Mouse (Mus musculus) testis, adult 2 months (tissue): Measurements from ENCODE around the gene Aplp2. TPM values are rescaled to one million over a fixed set of nuclear protein-coding genes. Genes with fewer than 3 reads are reported as not detected.

Experiments
- H3K27ac ChIP-seq: fragments of 200-500 bp; 2 replicates; pipeline ENCODE4 v1.5.1; 2012; ENCODE audit warnings: low read depth, low read length; ENCODE audit not compliant: control insufficient read depth, insufficient read depth
- H3K27me3 ChIP-seq: fragments of 200-500 bp; 2 replicates; pipeline ENCODE4 v1.6.1; 2012; ENCODE audit warnings: mild to moderate bottlenecking, low read length, moderate library complexity; ENCODE audit not compliant: control insufficient read depth, insufficient read depth
- H3K36me3 ChIP-seq: fragments of 200-500 bp; 2 replicates; pipeline ENCODE4 v1.6.1; 2012; ENCODE audit warnings: mild to moderate bottlenecking, low read length; ENCODE audit not compliant: control insufficient read depth, insufficient read depth
- H3K4me1 ChIP-seq: fragments of 200-500 bp; 2 replicates; pipeline ENCODE4 v1.6.1; 2012; ENCODE audit warnings: low read length; ENCODE audit not compliant: control insufficient read depth, insufficient read depth
- H3K4me3 ChIP-seq: fragments of 200-500 bp; 2 replicates; pipeline ENCODE4 v1.5.1; 2012; ENCODE audit warnings: low read depth, mild to moderate bottlenecking, low read length, moderate library complexity, mixed read lengths; ENCODE audit not compliant: control insufficient read depth
- CTCF ChIP-seq: fragments of 200-500 bp; IDR thresholded peaks from 2 replicates; pipeline ENCODE4 v1.5.1; 2012; ENCODE audit warnings: low read depth, mild to moderate bottlenecking, inconsistent platforms, low read length, moderate library complexity; ENCODE audit not compliant: control insufficient read depth, insufficient read depth, insufficient replicate concordance
- POLR2A ChIP-seq: fragments of 200-500 bp; IDR thresholded peaks from 2 replicates; pipeline ENCODE4 v1.6.1; 2012; ENCODE audit warnings: low read depth, mild to moderate bottlenecking, inconsistent platforms, low read length, moderate library complexity; ENCODE audit not compliant: control insufficient read depth
- polyA plus RNA-seq: library from polyadenylated mRNA; depleted of rRNA; stranded (reverse); fragments of >200 nt; gene quantifications from 2 replicates; pipeline ENCODE4 v1.2.3, GENCODE M21; 2012

The Aplp2 gene
- polyA plus RNA-seq, 1 experiment: 183 TPM

DNA sequence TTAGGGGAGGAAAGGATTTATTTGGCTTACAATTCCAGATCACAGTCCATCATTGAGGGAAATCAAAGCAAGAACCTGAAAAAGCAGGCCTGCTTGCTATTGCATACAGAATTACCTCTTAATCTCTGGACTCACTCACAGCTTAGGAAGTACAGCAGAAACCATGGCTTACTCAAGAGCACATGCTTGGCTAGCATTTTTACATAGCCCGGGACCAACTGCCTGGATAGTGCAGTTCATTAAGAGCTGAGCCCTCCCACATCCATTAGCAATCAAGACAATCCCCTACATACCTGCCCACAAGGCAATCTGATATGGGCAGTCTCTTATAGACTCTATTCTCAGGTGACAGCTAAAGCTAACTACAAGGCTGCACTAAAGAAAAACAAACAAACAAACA lies 16.0 kb downstream of the Aplp2 start:
- no peaks in the 10 kb centered on the region for H3K36me3 ChIP-seq
- TF ChIP-seq CTCF (no peak), POLR2A (no peak)
- no peak overlapping the region for H3K27ac ChIP-seq
- no peak overlapping the region for H3K4me3 ChIP-seq
- no peaks in the 10 kb centered on the region for H3K27me3 ChIP-seq
- H3K4me1 ChIP-seq: no peaks in the 10 kb centered on the region

- no peaks in the 10 kb centered on the region for H3K4me1 ChIP-seq
- H3K4me3 ChIP-seq: no peak overlapping the region
- no peak overlapping the region for H3K27ac ChIP-seq
- TF ChIP-seq POLR2A: no peak
- TF ChIP-seq CTCF: no peak
- no peaks in the 10 kb centered on the region for H3K27me3 ChIP-seq
- H3K36me3 ChIP-seq: no peaks in the 10 kb centered on the region
These were observed 19.2 kb downstream of the Aplp2 start for GRCm38 (mm10) chr9:31192378-31192777.

- no peaks in the 10 kb centered on the region for H3K4me1 ChIP-seq
- H3K27me3 ChIP-seq: no peaks in the 10 kb centered on the region
- no peak overlapping the region for H3K27ac ChIP-seq
- no peak for TF ChIP-seq POLR2A
- TF ChIP-seq CTCF: no peak
- H3K36me3 ChIP-seq: no peaks in the 10 kb centered on the region
- H3K4me3 ChIP-seq: no peak overlapping the region
These were observed 20.1 kb downstream of the Aplp2 start for GRCm38 (mm10) chr9:31191543-31191942.

- Histone ChIP-seq H3K4me1 (no peaks in the 10 kb centered on the region), H3K4me3 (no peak overlapping the region), H3K27ac (no peak overlapping the region), H3K36me3 (no peaks in the 10 kb centered on the region), H3K27me3 (no peaks in the 10 kb centered on the region)
- TF ChIP-seq CTCF (no peak), POLR2A (no peak)
These were observed 22.4 kb downstream of the Aplp2 start for GRCm38 (mm10) chr9:31189194-31189593.

DNA sequence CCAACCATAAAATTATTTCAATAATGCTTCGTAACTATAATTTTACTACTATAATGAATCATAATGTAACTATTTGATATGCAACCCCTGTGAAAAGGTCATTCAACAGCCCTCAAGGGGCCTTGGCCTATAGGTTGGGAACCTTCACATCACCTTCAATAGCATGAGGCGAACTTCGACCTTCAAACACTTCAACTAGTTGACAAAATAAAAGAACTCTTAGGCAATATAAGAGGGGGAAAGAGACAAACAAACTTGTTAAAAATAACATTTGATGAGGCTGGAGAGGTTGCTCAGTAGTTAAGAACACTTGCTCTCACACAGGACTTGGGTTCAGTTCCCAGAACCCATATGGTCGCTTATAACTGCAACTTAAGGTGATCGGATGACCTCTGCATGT lies 27.2 kb downstream of the Aplp2 start:
- no peaks in the 10 kb centered on the region for H3K27me3 ChIP-seq
- H3K27ac ChIP-seq: no peak overlapping the region
- no peaks in the 10 kb centered on the region for H3K36me3 ChIP-seq
- H3K4me1 ChIP-seq: no peaks in the 10 kb centered on the region
- H3K4me3 ChIP-seq: no peak overlapping the region
- TF ChIP-seq POLR2A (no peak), CTCF (no peak)

DNA sequence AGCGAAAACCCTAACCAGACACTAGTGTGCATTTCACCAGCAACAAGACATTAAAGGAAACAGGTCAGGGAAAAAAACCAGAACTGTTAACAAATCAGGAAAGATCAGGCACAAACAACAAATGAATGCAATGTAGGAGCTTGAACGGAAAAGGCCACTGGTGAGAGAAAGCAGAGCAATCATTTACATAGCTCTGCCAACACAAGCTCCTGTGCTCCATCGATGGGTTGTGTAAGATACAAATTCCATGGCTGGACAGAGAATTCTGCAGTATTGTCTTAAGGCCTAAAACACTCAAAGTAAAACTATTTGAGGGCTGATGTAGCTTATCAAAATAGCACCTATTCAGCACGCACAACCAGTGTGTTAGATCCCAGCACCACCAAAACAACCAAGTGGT lies 28.6 kb downstream of the Aplp2 start:
- Histone ChIP-seq H3K36me3 (no peaks in the 10 kb centered on the region), H3K4me1 (no peaks in the 10 kb centered on the region), H3K27me3 (no peaks in the 10 kb centered on the region), H3K27ac (no peak overlapping the region), H3K4me3 (no peak overlapping the region)
- no peak for TF ChIP-seq POLR2A
- TF ChIP-seq CTCF: no peak

GRCm38 (mm10) chr9:31181291-31182085 lies 30.1 kb downstream of the Aplp2 start:
- H3K4me1 ChIP-seq: 0 out of 2 replicates have a peak, but pooled peaks cover 1% of the 10 kb centered on the region
- no peak overlapping the region for H3K4me3 ChIP-seq

More at GRCm38 (mm10) chr9:31181291-31182085, 30.1 kb downstream of the Aplp2 start:
- H3K27ac ChIP-seq: no peak overlapping the region
- TF ChIP-seq POLR2A (no peak), CTCF (no peak)
- no peaks in the 10 kb centered on the region for H3K36me3 ChIP-seq
- no peaks in the 10 kb centered on the region for H3K27me3 ChIP-seq
